ENCODE assay signal across 19 mouse cellular contexts in the genomic region with DNA sequence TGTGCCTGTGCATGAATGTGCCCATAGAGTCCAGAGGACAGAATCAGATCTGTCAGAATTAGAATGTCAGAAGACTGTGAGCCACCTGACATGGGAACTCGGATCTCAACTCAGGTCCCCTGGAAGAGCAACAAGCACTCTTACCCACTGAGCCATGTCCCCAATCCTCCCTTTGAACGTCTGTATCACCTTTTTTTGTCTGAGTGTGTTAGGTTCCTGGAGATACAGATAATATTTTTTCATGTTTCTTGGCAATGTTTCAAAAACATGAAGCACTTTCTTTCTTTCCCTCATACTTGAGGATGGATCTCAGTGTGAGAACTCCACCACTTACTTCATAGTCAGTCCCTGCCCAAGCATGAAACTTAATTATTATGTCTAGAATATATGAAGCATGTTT.
"Had no signal": no experiment of that assay in that cellular context is flagged by ENCODE, and none has a peak within 500 bp of the region (broad histone marks: within the 10 kb centered on the region; RNA-seq: fewer than 3 reads in every experiment).

No protein-coding gene starts in this region.

- H3K27ac ChIP-seq: liver, embryonic 15.5 days; lung, embryonic 15.5 days; macrophage; midbrain, embryonic 13.5 days; midbrain, embryonic 15.5 days; neural tube, embryonic 13.5 days; neural tube, embryonic 15.5 days; stomach, embryonic 15.5 days; stomach, postnatal 0 days had no signal

- H3K9ac ChIP-seq: liver, embryonic 15.5 days; liver, postnatal 0 days; lung, embryonic 15.5 days; midbrain, embryonic 13.5 days; midbrain, embryonic 15.5 days; neural tube, embryonic 13.5 days; neural tube, embryonic 15.5 days; stomach, embryonic 15.5 days had no signal

- ATAC-seq: liver, postnatal 0 days; lung, postnatal 0 days; midbrain, embryonic 13.5 days; midbrain, embryonic 15.5 days had no signal

- H3K4me3 ChIP-seq: liver, embryonic 15.5 days; lung, embryonic 15.5 days; midbrain, embryonic 13.5 days; midbrain, embryonic 15.5 days; neural tube, embryonic 13.5 days; neural tube, embryonic 15.5 days; stomach, embryonic 15.5 days had no signal

- H3K9me3 ChIP-seq: liver, embryonic 15.5 days; lung, embryonic 15.5 days; midbrain, embryonic 13.5 days; midbrain, embryonic 15.5 days; neural tube, embryonic 13.5 days; neural tube, embryonic 15.5 days; stomach, embryonic 15.5 days had no signal

- H3K4me2 ChIP-seq: liver, embryonic 15.5 days; lung, embryonic 15.5 days; midbrain, embryonic 11.5 days; midbrain, embryonic 13.5 days; midbrain, embryonic 15.5 days; neural tube, embryonic 13.5 days; neural tube, embryonic 15.5 days; stomach, embryonic 15.5 days had no signal

- DNase-seq: liver, postnatal 0 days; lung, adult 2 months; lung, postnatal 14 days; lung, postnatal 36 days; right cerebral cortex, postnatal 14 days; thymus, adult 2 months; thymus, postnatal 25 days; thymus, postnatal 4 days had no signal

- H3K4me1 ChIP-seq: lung, embryonic 15.5 days; midbrain, embryonic 13.5 days; midbrain, embryonic 15.5 days; neural tube, embryonic 13.5 days; stomach, embryonic 15.5 days had no signal

- H3K27me3 ChIP-seq: liver, embryonic 15.5 days; lung, embryonic 15.5 days; midbrain, embryonic 13.5 days; midbrain, embryonic 15.5 days; neural tube, embryonic 13.5 days; neural tube, embryonic 15.5 days; stomach, embryonic 15.5 days had no signal
